Mouse (Mus musculus) G1E-ER4 (cell line): Measurements from ENCODE around the gene Brpf1. TPM values are rescaled to one million over a fixed set of nuclear protein-coding genes. Genes with fewer than 3 reads are reported as not detected.

ENCODE experiments used
- GATA1 ChIP-seq: IDR thresholded peaks from one replicate; pipeline ENCODE4 v1.8.0; 2012; ENCODE audit warnings: low read length, inconsistent platforms
- polyA plus RNA-seq: library from polyadenylated mRNA; stranded (reverse); fragments of >175 nt; gene quantifications from 2 replicates; pipeline ENCODE4 v1.2.3, GENCODE M21; 2012

Brpf1 gene
- polyA plus RNA-seq, 1 experiment: 39.0 TPM

DNA sequence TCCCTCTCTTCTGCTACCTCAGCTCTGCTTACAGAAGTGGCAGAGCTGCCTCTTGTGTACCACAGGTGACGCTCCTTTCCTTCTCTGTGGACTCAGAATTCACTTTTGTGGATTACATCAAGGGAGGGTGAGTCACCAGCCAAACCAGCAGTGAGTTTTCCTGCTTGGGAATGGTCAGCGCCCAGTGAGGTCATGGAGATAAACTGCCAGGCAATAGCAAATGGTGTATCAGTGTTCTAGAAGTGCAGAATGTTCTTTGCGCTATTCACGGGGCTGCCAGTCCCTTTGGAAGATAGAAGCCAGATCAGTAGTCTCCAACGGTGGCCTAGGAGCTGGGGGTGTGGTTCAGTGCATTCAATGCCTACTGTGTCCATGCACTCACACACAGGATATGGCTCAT is 14.0 kb upstream of the Brpf1 start:
- no peak for TF ChIP-seq GATA1

DNA sequence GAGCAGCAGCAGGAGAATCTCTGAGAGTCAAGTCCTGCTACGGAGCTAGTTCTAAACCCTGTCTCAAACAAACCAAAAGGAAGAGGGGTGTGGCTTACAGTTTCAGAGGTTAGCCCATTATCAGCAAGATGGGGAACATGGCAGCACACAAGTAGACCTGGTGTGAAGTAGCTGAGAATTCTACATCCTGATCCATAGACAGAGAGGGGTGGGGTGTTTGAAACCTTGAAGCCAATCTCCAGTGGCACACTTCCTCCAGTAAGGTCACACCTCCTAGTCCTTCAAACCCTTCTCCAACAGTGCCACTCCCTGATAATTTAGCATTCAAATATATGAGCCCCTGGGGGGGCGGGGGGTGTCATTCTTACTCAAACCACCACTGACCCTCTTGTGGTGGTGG is 10.9 kb upstream of the Brpf1 start:
- TF ChIP-seq GATA1: no peak

DNA sequence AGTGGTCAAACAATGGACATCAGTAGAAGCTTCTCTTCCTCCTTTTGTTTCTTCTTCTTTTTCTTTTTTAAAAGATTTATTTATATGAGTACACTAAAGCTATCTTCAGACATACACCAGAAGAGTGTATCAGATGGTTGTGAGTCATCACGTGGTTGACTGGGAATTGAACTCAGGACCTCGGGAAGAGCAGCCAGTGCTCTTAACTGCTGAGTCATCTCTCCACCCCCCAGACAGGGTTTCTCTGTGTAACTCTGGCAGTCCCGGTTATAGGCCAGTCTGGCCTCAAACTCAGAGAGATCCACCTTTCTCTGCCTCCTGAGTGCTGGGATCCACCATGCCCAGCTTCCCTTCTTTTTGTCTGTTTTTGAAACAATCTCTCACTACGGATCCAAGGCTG is 10.3 kb upstream of the Brpf1 start:
- TF ChIP-seq GATA1: no peak

DNA sequence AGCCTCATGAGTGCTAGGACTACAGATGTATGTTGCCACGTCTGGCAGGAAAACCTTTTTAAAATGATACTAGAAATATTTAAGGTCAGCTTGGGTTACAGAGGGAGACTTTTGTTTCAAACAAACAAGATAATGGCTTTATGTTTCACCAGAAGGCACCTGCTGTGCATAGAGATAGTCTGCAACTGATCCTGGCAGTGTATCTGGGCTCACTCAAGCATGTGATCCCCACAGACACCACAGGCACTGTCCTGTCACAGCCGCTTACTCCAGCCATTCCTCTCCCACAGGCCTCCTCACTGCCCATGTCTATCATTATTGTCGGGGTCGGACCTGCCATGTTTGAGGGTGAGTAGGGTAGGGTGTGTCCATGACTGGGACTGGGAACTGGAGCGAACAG is 5.6 kb upstream of the Brpf1 start:
- TF ChIP-seq GATA1: no peak

DNA sequence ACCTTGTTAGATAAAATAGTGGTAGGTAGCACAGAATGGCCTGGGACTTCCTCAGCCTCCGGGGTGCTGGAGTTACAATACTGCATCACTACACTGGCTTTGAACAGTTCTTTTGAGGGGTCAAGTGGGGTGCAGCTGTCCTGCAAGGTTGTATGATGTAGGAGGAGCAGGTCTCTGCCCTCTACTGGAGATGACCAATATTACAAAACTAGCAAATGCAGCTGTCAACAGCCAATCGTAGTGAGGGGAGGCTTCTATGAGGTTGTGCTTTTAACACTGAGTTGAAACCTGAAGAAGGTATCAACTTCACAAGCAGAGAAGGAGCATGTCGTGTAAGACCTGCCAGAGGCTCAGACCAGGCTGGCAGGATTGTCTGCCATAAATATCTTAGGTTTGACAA is 4.7 kb upstream of the Brpf1 start:
- TF ChIP-seq GATA1: no peak

DNA sequence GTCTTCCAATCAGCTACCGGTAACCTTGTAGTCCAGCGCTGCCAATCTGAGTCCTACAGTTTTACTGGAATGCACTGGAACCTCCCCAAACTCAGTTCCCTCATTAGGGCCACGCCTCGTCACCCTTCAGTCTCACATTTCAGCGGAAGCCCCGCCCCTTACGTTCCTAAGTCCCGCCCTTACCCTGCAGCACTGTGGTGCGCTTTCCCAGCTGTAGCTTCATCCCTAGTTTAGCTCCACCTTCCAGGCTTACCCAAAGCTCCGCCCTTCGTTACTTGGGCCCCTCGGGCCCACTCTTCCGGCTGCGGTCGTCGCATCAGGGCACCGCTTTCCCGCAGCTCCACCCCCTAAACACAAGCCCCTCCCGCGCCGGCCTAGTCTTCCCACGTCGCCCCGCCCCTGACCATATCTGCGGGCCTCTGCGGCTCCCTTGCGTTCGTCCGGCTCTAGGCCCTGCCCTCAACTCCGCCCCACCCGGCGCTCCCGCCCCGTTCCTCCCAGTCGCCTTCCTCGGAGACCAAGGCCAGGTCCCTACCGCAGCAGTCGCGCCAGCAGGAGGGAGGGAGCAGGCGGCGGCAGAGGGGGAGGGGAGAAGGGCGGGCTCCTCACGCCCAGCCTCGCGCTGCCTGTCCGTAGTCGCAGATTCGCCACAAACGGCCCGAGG is 483 bp upstream of the Brpf1 start:
- no peak for TF ChIP-seq GATA1

DNA sequence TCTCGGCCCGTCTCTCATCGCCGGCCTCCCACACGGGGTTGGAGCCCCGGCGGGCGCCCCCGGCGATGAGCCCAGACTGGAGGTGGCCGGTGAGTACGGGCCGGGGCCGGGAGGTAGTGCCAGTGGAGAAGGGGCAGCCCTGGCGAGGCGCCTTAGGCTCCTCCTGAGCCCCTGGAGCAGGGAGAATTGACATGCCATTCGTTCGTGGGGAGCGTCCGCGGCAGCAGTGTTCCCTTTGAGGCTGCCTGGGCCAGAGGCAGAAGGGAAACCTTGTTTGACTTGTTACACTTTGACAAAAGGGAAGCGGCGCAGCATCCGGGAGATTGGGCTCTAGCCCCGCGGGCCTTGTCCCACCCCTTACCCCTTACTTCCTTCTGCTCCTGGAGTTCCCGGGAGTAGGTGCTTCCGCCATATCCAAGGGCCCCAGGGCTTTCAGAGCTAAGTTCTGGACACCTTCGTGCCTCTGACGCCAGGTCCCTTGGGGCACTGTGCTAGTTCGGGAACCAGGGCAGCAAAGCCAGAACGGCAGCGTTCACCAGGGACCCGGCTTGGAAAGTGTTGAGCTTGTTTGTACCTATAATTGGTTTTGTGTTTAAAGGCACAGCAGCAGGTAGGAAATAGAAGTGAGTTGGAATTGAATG is 664 bp downstream of the Brpf1 start:
- TF ChIP-seq GATA1: no peak

DNA sequence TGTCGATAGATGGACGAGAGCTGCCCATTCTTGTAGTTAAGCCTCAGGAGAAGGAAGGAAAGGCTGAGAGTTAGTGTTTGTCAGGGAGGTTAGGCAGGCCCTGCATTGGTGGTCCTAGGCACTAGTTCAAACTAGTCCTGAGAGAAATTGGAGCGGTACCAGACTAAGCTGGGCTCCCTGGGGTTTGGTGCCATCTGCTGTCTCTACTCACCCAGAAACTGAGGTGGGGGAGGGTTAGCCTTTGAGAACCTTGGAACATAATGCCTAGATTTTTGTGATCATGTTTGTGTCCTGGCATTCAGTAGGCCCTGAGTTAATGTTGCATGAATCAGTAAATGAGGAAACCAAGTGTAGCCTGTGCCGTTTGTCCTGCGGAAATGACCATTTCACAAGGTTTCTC is 1.2 kb downstream of the Brpf1 start:
- no peak for TF ChIP-seq GATA1

DNA sequence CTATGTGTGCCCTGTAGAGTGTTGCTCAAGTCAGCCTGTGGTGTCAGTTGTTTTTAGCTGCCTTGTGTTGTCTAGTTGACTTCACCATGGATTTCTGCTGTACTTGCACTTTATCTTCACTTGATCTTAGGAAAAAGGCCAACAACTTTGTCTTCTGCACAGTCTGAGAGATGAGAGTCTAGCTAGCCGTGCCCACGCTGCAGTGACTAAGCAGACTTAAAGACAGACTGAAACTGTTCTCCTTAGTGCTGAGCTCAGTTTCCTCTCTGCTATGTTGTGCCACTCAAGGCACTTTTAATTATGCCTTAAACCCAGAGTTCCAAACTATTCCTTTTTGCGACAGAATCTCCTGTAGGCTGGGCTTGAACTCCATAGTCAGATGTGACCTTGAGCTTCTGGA is 9.0 kb downstream of the Brpf1 start:
- TF ChIP-seq GATA1: no peak

DNA sequence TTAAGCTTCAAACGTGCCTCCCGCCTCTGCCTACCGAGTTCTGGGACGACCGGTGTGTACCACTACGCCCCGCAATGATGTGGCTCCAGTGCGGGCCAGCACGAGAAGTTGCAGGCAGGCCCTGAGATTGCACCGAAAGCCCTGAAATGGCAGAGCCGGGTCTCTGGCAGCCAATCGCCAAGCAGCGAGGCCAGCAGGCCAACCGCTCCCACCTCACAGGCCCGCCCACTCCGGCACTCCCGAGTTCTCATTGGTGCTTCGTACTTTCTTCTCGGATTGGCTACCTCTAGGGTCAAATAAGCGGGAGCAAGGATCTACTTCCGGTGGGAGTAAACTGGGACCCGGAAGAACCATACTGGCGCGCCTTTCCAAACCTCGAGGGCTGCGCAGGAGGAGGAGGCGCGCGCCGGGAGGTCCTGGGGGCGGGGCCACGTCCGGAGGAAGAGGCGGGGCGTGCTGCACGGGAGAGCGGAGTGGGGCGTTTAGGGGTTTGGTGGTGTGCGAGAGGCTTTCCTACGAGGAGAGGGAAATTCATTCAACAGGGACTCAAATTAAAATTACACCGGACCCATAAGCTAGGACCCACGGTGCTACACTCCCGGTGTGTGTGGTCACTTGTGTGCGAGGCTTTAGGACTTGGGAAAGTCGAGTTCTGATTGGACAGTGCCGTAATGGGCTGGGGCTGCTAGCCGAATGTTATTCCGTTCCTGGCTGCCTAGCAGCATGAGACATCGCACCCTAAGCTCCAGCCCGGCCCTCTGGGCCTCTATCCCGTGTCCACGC is 19.8 kb downstream of the Brpf1 start, which contains the start of gene Ogg1:
Ogg1 (plus strand) TSS at position 440 of the 783 bp plus-strand sequence.
- TF ChIP-seq GATA1: no peak

DNA sequence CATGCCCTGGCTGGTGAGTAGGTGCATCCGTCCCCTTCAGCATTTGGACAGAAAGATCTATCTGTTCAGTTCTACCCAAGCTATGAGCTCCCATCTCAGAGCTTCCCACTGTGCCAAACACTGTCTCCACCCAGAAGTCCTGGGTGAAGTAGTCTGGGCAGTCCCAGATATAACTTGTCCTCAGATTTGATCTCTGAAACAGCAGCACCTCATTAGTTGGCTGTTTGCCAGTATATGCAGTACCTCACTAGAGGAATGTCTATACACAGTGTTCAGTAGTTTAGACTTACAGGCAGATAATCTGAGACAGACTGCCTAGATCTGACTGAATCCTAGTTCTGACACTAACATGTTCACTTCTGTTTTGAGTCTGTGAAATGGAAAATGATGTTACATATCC is 22.5 kb downstream of the Brpf1 start:
- no peak for TF ChIP-seq GATA1

DNA sequence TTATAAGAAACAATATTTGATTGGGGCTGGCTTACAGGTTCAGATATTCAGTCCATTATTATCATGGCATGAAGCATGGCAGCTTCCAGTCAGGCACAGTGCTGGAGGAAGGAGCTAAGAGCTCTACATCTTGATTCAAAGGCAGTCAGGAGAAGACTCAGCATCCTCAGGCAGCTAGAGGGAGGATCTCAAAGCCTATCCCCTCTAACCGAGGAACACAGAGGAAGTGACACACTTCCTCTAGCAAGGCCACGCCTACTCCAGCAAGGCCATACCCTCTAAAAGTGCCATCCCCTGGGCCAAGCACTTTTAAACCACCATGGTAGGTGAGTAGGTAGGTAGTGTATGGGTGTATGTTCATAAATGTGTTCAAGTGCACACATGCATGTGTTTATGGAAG is 23.6 kb downstream of the Brpf1 start:
- TF ChIP-seq GATA1: no peak

DNA sequence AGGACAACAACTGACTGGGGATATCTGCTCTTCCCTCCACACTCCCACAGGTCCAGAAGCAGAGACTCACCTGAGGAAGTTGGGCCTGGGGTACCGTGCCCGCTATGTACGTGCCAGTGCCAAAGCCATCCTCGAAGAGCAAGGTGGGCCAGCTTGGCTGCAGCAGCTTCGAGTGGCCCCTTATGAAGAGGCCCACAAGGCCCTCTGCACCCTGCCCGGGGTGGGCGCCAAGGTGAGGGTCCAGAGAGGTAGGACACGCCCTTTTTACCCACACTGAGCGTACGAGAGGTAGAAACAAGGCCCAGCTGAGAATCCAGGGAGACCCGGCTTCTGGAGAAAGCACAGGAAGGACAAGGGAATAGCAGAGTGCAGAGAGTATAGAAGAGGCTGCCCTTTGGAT is 24.8 kb downstream of the Brpf1 start:
- TF ChIP-seq GATA1: no peak

DNA sequence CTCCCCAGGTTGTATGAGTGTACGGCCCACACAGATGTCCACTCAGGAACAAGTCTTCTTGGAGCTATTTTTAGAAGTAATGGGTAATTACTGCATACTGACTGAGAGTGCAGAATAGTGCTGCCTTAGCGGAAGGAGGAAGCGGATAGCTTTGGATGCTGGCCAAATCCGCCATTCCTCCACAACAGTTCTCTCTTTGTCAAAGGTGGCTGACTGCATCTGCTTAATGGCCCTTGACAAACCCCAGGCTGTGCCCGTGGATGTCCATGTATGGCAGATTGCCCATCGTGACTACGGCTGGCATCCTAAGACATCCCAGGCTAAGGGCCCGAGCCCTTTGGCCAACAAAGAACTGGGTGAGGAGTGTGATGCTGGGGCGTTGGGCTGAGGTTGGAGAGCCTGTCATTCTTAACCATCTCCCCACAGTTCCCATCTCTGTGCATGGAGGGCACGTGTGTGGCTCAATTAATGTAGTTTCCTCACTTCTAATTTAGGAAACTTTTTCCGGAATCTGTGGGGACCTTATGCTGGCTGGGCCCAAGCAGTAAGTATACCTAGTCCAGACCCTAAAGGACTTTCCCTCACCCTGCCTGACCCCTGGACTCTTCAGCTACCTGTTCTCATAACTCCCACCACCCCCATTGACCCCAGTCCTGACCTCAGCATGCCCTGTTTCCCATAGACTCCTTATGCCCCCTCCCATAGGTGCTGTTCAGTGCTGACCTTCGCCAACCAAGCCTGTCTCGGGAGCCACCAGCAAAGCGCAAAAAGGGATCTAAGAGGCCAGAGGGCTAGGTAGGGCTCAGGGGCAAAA is 26.4 kb downstream of the Brpf1 start:
- no peak for TF ChIP-seq GATA1

DNA sequence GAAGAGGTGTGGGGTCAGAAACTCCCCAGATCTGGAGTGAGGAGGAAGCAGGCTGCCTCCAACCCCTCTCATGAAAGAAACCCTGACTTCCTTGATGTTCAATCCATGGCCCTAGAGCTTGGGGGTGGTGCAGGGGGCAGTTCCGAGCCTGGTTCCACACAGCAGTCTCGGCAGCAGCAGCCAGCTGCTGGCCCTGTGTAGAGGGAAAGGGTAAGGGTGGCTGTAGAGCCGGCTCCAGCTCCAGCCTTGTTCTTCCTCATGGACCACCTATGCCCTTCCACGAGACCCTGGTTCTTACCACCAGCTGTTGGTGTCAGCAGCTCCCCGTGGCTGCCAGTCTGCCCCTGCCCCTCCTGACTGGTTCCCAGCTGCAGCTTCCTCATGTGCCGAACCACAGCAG is 27.3 kb downstream of the Brpf1 start:
- no peak for TF ChIP-seq GATA1

DNA sequence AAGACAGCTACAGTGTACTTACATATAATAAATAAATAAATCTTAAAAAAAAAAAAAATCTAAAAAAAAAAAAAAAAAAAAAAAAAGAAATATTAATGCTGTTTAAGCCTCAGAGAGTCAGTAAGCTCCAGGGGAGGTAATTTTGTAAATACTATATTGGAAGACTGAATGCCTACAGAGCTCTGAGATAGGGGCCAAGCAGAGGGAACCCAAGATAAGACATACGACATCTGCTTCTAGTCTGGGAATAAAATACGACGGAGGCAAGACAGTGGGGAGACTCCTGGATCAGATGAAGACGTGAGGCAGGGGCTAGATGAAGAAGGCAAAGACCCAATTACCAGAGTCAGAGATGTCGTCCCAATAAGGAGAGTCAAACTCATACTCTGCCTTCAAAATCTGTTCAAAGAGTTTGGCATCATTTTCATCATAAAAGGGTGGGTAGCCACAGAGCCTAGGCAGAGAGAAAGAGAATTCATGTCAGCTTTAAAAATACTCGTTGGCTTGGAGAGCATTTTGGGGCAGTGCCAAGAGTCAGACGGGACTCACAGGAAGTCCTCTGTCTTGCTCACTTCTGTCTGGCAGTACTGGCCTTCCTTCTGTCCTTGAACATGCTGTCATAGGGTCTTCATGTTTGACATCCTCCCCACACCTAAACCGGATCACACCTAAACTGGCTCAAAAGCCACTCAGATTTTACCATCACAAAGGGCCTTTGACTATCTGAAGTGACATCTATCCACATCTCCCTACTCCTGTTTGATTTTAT is 30.1 kb downstream of the Brpf1 start:
- no peak for TF ChIP-seq GATA1
